20 mouse cellular contexts compared by ENCODE assay signal in the genomic region with DNA sequence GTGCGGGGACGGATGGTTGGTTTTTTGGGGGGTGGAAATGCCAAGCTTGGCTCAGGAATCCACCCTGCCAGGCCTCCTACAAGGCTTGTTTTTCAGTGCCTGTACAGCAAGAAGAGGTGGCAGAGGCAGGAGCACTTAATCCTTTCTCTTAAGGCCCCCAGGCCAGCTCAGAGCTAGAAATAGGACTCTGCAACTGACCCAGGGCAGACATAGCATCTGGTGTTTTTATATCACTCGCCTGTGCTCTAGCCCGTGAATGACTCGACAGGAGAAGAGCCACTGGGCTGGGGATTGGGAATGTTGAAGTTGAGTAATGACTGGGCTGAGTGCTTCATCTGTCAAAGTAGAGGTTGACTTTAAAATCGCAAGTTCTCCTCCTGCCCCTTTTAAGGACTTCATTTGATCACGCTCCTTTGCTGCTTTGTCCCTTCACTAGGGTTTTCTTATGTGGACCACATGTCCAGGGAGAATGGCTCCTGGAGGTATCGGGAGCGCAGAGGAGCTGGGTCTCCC. TPM values are rescaled to one million over a fixed set of nuclear protein-coding genes. Genes with fewer than 3 reads are reported as not detected.
"Had no signal": no experiment of that assay in that cellular context is flagged by ENCODE, and none has a peak within 500 bp of the region (broad histone marks: within the 10 kb centered on the region; RNA-seq: fewer than 3 reads in every experiment).

No protein-coding gene starts in this region.

- DNase-seq: liver, postnatal 0 days; lung, adult 2 months; lung, postnatal 14 days; lung, postnatal 36 days; right cerebral cortex, postnatal 14 days; spleen, adult 18-20 months; thymus, adult 18-20 months; thymus, postnatal 14 days; thymus, postnatal 36 days had no signal

- H3K9ac ChIP-seq: liver, postnatal 0 days; lung, embryonic 15.5 days; midbrain, embryonic 13.5 days; midbrain, embryonic 15.5 days; neural tube, embryonic 13.5 days had no signal

- H3K4me3 ChIP-seq: lung, embryonic 15.5 days; megakaryocyte, embryonic 14.5 days; midbrain, embryonic 13.5 days; midbrain, embryonic 15.5 days; neural tube, embryonic 13.5 days had no signal

- H3K36me3 ChIP-seq: lung, embryonic 15.5 days; midbrain, embryonic 15.5 days had no signal

- H3K27me3 ChIP-seq: lung, embryonic 15.5 days; megakaryocyte, embryonic 14.5 days; midbrain, embryonic 13.5 days; midbrain, embryonic 15.5 days; neural tube, embryonic 13.5 days had no signal

- H3K4me1 ChIP-seq: megakaryocyte, embryonic 14.5 days; midbrain, embryonic 13.5 days had no signal

- H3K9me3 ChIP-seq: lung, embryonic 15.5 days; megakaryocyte, embryonic 14.5 days; midbrain, embryonic 13.5 days; midbrain, embryonic 15.5 days; neural tube, embryonic 13.5 days had no signal

- H3K27ac ChIP-seq: lung, embryonic 15.5 days; macrophage; midbrain, embryonic 13.5 days; midbrain, embryonic 15.5 days; neural tube, embryonic 13.5 days had no signal

- H3K4me2 ChIP-seq: lung, embryonic 15.5 days; midbrain, embryonic 11.5 days; midbrain, embryonic 13.5 days; midbrain, embryonic 15.5 days; neural tube, embryonic 13.5 days had no signal

- ATAC-seq: liver, postnatal 0 days; lung, postnatal 0 days; midbrain, embryonic 13.5 days; midbrain, embryonic 15.5 days had no signal

RNA-seq across cellular contexts. Expression of a gene that starts 25.2 kb away (rescaled TPM):
- total RNA-seq: monocyte, adult 5-6 weeks; neutrophil, adult 5-6 weeks had no signal

RNA-seq across cellular contexts. Expression of a gene that starts 39.4 kb away (rescaled TPM):
- total RNA-seq: megakaryocyte progenitor cell, adult 5-6 weeks; neutrophil, adult 5-6 weeks had no signal
- polyA plus RNA-seq: liver, postnatal 0 days had no signal
